Mouse (Mus musculus): ENCODE measurements around the gene Gm42906. TPM values are rescaled to one million over a fixed set of nuclear protein-coding genes. Genes with fewer than 3 reads are reported as not detected.

Gm42906 gene
- polyA plus RNA-seq, 1 experiment: not detected

GRCm38 (mm10) chr5:151233400-151234031 is 194.4 kb downstream of the Gm42906 start, which contains the start of gene Stard13:
Stard13 (minus strand) TSS chr5:151233836.
- H3K4me3 ChIP-seq (replicated peaks): peak within 1 kb of the TSS; percentile 44
- H3K36me3 ChIP-seq (ENCODE audit: control insufficient read depth): no peaks in the 10 kb centered on the region
- H3K9me3 ChIP-seq (ENCODE audit: control insufficient read depth, low read length): no peaks in the 10 kb centered on the region
- H3K27me3 ChIP-seq (ENCODE audit: control insufficient read depth): peaks cover 21% of the 10 kb centered on the region
- H3K4me1 ChIP-seq (ENCODE audit: control insufficient read depth): no peaks in the 10 kb centered on the region
- no peak for TF ChIP-seq TAL1 (IDR thresholded peaks at IDR 0.05; ENCODE audit: low read length)
- TF ChIP-seq GATA1 (IDR thresholded peaks at IDR 0.05; ENCODE audit: low read length): no peak

- TF ChIP-seq GATA1 (IDR thresholded peaks at IDR 0.05; ENCODE audit: low read length): no peak
- no peak for TF ChIP-seq TAL1 (IDR thresholded peaks at IDR 0.05; ENCODE audit: low read length)
- no peaks in the 10 kb centered on the region for H3K9me3 ChIP-seq (ENCODE audit: control insufficient read depth, low read length)
- H3K36me3 ChIP-seq (ENCODE audit: control insufficient read depth): no peaks in the 10 kb centered on the region
- peaks cover 21% of the 10 kb centered on the region for H3K27me3 ChIP-seq (ENCODE audit: control insufficient read depth)
- peak overlapping the region; percentile 44 for H3K4me3 ChIP-seq (replicated peaks)
- no peaks in the 10 kb centered on the region for H3K4me1 ChIP-seq (ENCODE audit: control insufficient read depth)
Observed at GRCm38 (mm10) chr5:151232576-151233299, 195.2 kb downstream of the Gm42906 start.

GRCm38 (mm10) chr5:151231861-151232260 is 196.1 kb downstream of the Gm42906 start:
- Histone ChIP-seq H3K4me3 (replicated peaks) (no peak overlapping the region), H3K27me3 (ENCODE audit: control insufficient read depth) (peaks cover 21% of the 10 kb centered on the region), H3K4me1 (ENCODE audit: control insufficient read depth) (no peaks in the 10 kb centered on the region), H3K36me3 (ENCODE audit: control insufficient read depth) (no peaks in the 10 kb centered on the region), H3K9me3 (ENCODE audit: control insufficient read depth, low read length) (no peaks in the 10 kb centered on the region)
- TF ChIP-seq GATA1 (IDR thresholded peaks at IDR 0.05; ENCODE audit: low read length): no peak
- no peak for TF ChIP-seq TAL1 (IDR thresholded peaks at IDR 0.05; ENCODE audit: low read length)

GRCm38 (mm10) chr5:151231411-151231810 is 196.6 kb downstream of the Gm42906 start:
- no peak for TF ChIP-seq GATA1 (IDR thresholded peaks at IDR 0.05; ENCODE audit: low read length)
- TF ChIP-seq TAL1 (IDR thresholded peaks at IDR 0.05; ENCODE audit: low read length): no peak
- H3K9me3 ChIP-seq (ENCODE audit: control insufficient read depth, low read length): no peaks in the 10 kb centered on the region
- peaks cover 21% of the 10 kb centered on the region for H3K27me3 ChIP-seq (ENCODE audit: control insufficient read depth)

GRCm38 (mm10) chr5:151230427-151230826 is 197.5 kb downstream of the Gm42906 start:
- no peak for TF ChIP-seq GATA1 (IDR thresholded peaks at IDR 0.05; ENCODE audit: low read length)
- TF ChIP-seq TAL1 (IDR thresholded peaks at IDR 0.05; ENCODE audit: low read length): no peak
- no peaks in the 10 kb centered on the region for H3K4me1 ChIP-seq (ENCODE audit: control insufficient read depth)
- peaks cover 21% of the 10 kb centered on the region for H3K27me3 ChIP-seq (ENCODE audit: control insufficient read depth)
- no peak overlapping the region for H3K4me3 ChIP-seq (replicated peaks)
- H3K36me3 ChIP-seq (ENCODE audit: control insufficient read depth): no peaks in the 10 kb centered on the region
- H3K9me3 ChIP-seq (ENCODE audit: control insufficient read depth, low read length): no peaks in the 10 kb centered on the region

More at GRCm38 (mm10) chr5:151231411-151231810, 196.6 kb downstream of the Gm42906 start:
- Histone ChIP-seq H3K4me1 (ENCODE audit: control insufficient read depth) (no peaks in the 10 kb centered on the region), H3K4me3 (replicated peaks) (no peak overlapping the region), H3K36me3 (ENCODE audit: control insufficient read depth) (no peaks in the 10 kb centered on the region)

GRCm38 (mm10) chr5:151228367-151229005 is 199.5 kb downstream of the Gm42906 start:
- Histone ChIP-seq H3K4me1 (ENCODE audit: control insufficient read depth) (no peaks in the 10 kb centered on the region), H3K27me3 (ENCODE audit: control insufficient read depth) (peaks cover 9% of the 10 kb centered on the region), H3K9me3 (ENCODE audit: control insufficient read depth, low read length) (no peaks in the 10 kb centered on the region), H3K4me3 (replicated peaks) (no peak overlapping the region), H3K36me3 (ENCODE audit: control insufficient read depth) (no peaks in the 10 kb centered on the region)
- TF ChIP-seq TAL1 (IDR thresholded peaks at IDR 0.05; ENCODE audit: low read length) (no peak), GATA1 (IDR thresholded peaks at IDR 0.05; ENCODE audit: low read length) (no peak)

- Histone ChIP-seq H3K4me1 (ENCODE audit: control insufficient read depth) (no peaks in the 10 kb centered on the region), H3K27me3 (ENCODE audit: control insufficient read depth) (no peaks in the 10 kb centered on the region), H3K4me3 (replicated peaks) (no peak overlapping the region), H3K9me3 (ENCODE audit: control insufficient read depth, low read length) (no peaks in the 10 kb centered on the region), H3K36me3 (ENCODE audit: control insufficient read depth) (no peaks in the 10 kb centered on the region)
- TF ChIP-seq TAL1 (IDR thresholded peaks at IDR 0.05; ENCODE audit: low read length): no peak
- TF ChIP-seq GATA1 (IDR thresholded peaks at IDR 0.05; ENCODE audit: low read length): no peak
Observed at GRCm38 (mm10) chr5:151223696-151224366, 204.1 kb downstream of the Gm42906 start.

- no peak for TF ChIP-seq GATA1 (IDR thresholded peaks at IDR 0.05; ENCODE audit: low read length)
- no peak for TF ChIP-seq TAL1 (IDR thresholded peaks at IDR 0.05; ENCODE audit: low read length)
- H3K4me1 ChIP-seq (ENCODE audit: control insufficient read depth): no peaks in the 10 kb centered on the region
Observed at GRCm38 (mm10) chr5:151222791-151223190, 205.2 kb downstream of the Gm42906 start.

More at GRCm38 (mm10) chr5:151222791-151223190, 205.2 kb downstream of the Gm42906 start:
- Histone ChIP-seq H3K4me3 (replicated peaks) (no peak overlapping the region), H3K36me3 (ENCODE audit: control insufficient read depth) (no peaks in the 10 kb centered on the region), H3K9me3 (ENCODE audit: control insufficient read depth, low read length) (no peaks in the 10 kb centered on the region), H3K27me3 (ENCODE audit: control insufficient read depth) (no peaks in the 10 kb centered on the region)
